Comparison of ENCODE assay signal across 10 mouse cellular contexts in the genomic region with DNA sequence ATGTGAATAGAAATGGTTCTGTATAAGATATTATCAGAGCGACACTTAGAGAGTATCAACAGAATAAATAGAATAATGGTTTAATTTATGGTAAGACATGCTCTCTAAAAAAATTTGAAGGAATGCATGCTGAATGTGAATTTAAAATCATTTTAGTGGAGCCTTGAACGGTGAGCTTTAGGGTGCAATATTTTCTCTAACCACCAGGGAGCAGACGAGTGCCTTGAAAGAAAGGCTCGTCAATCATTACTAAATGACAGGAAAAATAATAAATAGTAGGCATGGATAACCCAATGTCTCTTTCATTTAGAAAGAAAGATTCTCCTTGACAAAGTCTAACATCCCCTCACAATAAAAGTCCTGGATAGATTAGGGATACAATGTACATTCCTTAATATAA. TPM values are rescaled to one million over a fixed set of nuclear protein-coding genes. Genes with fewer than 3 reads are reported as not detected.
DNase-seq lines count a peak whose midpoint lies in the region; ATAC-seq and TF ChIP-seq lines count a peak whose summit lies in the region.
"Had no signal": no experiment of that assay in that cellular context is flagged by ENCODE, and none has a peak within 500 bp of the region (broad histone marks: within the 10 kb centered on the region; RNA-seq: fewer than 3 reads in every experiment).

No protein-coding gene starts in this region.

- no peaks in the 10 kb centered on the region for H3K27me3 ChIP-seq in heart, postnatal 0 days (ENCODE audit: control insufficient read depth, insufficient read depth, low read length)
- H3K27me3 ChIP-seq: hindbrain, embryonic 15.5 days had no signal

- H3K4me3 ChIP-seq in heart, postnatal 0 days (ENCODE audit: low read depth, low read length) = no peak overlapping the region
- no peak overlapping the region for H3K4me3 ChIP-seq in cortical plate, adult 2 months (ENCODE audit: insufficient read depth, low read length)
- H3K4me3 ChIP-seq: hindbrain, embryonic 15.5 days; myocyte had no signal

- H3K9me3 ChIP-seq in heart, postnatal 0 days (replicated peaks; ENCODE audit: control insufficient read depth, low read length) = no peaks in the 10 kb centered on the region
- H3K9me3 ChIP-seq: hindbrain, embryonic 15.5 days had no signal

- no peak for TF ChIP-seq POLR2A in cortical plate, adult 2 months (IDR thresholded peaks at IDR 0.05; ENCODE audit: extremely low read depth, insufficient read depth, low read length)

- WGBS in heart, postnatal 0 days = 2% methylated on average over 4 of the region's 4 CpGs

- TF ChIP-seq EP300 in heart, postnatal 0 days (IDR thresholded peaks at IDR 0.05; ENCODE audit: low read depth) = no peak

- H3K27ac ChIP-seq in heart, postnatal 0 days (ENCODE audit: low read depth) = no peak overlapping the region
- H3K27ac ChIP-seq in cortical plate, adult 2 months (ENCODE audit: insufficient read depth, low read length) = no peak overlapping the region
- H3K27ac ChIP-seq: hindbrain, embryonic 15.5 days had no signal

- no peaks in the 10 kb centered on the region for H3K36me3 ChIP-seq in heart, postnatal 0 days (replicated peaks; ENCODE audit: control insufficient read depth, insufficient read depth, low read length)
- H3K36me3 ChIP-seq: hindbrain, embryonic 15.5 days had no signal

- no peak overlapping the region for H3K9ac ChIP-seq in heart, postnatal 0 days (replicated peaks; ENCODE audit: low read depth, low read length)
- H3K9ac ChIP-seq: hindbrain, embryonic 15.5 days had no signal

- no peak overlapping the region for H3K4me2 ChIP-seq in heart, postnatal 0 days (ENCODE audit: low read depth, low read length)
- H3K4me2 ChIP-seq: hindbrain, embryonic 15.5 days had no signal

- H3K4me1 ChIP-seq in heart, postnatal 0 days (ENCODE audit: control insufficient read depth, insufficient read depth) = no peaks in the 10 kb centered on the region
- H3K4me1 ChIP-seq in cortical plate, adult 2 months (ENCODE audit: control insufficient read depth, insufficient read depth, low read length) = no peaks in the 10 kb centered on the region
- H3K4me1 ChIP-seq: hindbrain, embryonic 15.5 days had no signal

- ATAC-seq in heart, postnatal 0 days (ENCODE audit: insufficient read depth, low read depth) = no peak

- TF ChIP-seq CTCF in heart, postnatal 0 days (IDR thresholded peaks at IDR 0.05; ENCODE audit: low read depth) = peak; percentile 72
- peak; percentile 55 for TF ChIP-seq CTCF in cortical plate, adult 2 months (IDR thresholded peaks at IDR 0.05; ENCODE audit: extremely low read depth, insufficient read depth, low read length)

- DNase-seq in heart, postnatal 0 days (ENCODE audit: low spot score) = no peak
- DNase-seq in heart, adult 11 months = no peak
- DNase-seq in testis, postnatal 10 days (ENCODE audit: low spot score) = peak; percentile 61
- DNase-seq in testis, postnatal 14 days (ENCODE audit: low spot score) = no peak
- DNase-seq in layer of hippocampus, adult 9-11 months = peak; percentile 15
- DNase-seq in telencephalon, adult 2 months (ENCODE audit: low read depth, low spot score) = peak; percentile 13
- no peak for DNase-seq in yolk sac, embryonic 10.5 days (ENCODE audit: low spot score)

RNA-seq across cellular contexts. Expression of gene Myf5, which starts 43.2 kb away (rescaled TPM):
- total RNA-seq in heart, postnatal 0 days (2014; rRNA removed; ENCODE audit: low replicate concordance) = not detected in 2 replicates
- polyA plus RNA-seq in heart, postnatal 0 days (2015; fragmentation: Nextera tagmentation; extraction: Ambion mirVana) = not detected in 2 replicates
- polyA plus RNA-seq in cortical plate, adult 2 months (2012; rRNA removed) = not detected in 2 replicates
- polyA plus RNA-seq: hindbrain, embryonic 15.5 days had no signal

RNA-seq across cellular contexts. Expression of gene Myf6, which starts 51.8 kb away (rescaled TPM):
- not detected in 2 replicates for total RNA-seq in heart, postnatal 0 days (2014; rRNA removed; ENCODE audit: low replicate concordance)
- polyA plus RNA-seq in heart, postnatal 0 days (2015; fragmentation: Nextera tagmentation; extraction: Ambion mirVana) = not detected in 2 replicates
- not detected in 2 replicates for polyA plus RNA-seq in cortical plate, adult 2 months (2012; rRNA removed)

Comparison
In these comparisons a context has a peak if more than half of its experiments do, and no peak if none do; other contexts are left out.
1. DNase-seq: peak in testis, postnatal 10 days (single experiment), layer of hippocampus, adult 9-11 months (single experiment) and telencephalon, adult 2 months (single experiment); none in heart, postnatal 0 days (single experiment), heart, adult 11 months (single experiment), testis, postnatal 14 days (single experiment) and yolk sac, embryonic 10.5 days (single experiment).